Mouse (Mus musculus) small intestine, adult 2 months (tissue): ENCODE results near the gene Lrch3.

Source experiments
- CTCF ChIP-seq: fragments of 200-500 bp; IDR thresholded peaks from 2 replicates; pipeline ENCODE4 v1.5.1; 2012; ENCODE audit warnings: low read depth, mild to moderate bottlenecking, control low read depth, inconsistent platforms, low read length, moderate library complexity, mixed read lengths; ENCODE audit not compliant: insufficient replicate concordance, insufficient read length; ENCODE audit errors: extremely low read depth
- POLR2A ChIP-seq: fragments of 200-500 bp; IDR thresholded peaks from 2 replicates; pipeline ENCODE4 v1.6.1; 2012; ENCODE audit warnings: low read depth, mild to moderate bottlenecking, control low read depth, inconsistent platforms, low read length, moderate library complexity

- TF ChIP-seq POLR2A (no peak), CTCF (no peak)
Observed at GRCm38 (mm10) chr16:33026357-33026756, 112.5 kb downstream of the Lrch3 start.
